28 mouse cellular contexts compared by ENCODE assay signal in genomic region chr7:92566775-92567174, GRCm38 (mm10). TPM values are rescaled to one million over a fixed set of nuclear protein-coding genes. Genes with fewer than 3 reads are reported as not detected.
A peak's percentile ranks its signal among the peaks of the same experiment; 100 is the strongest.
DNase-seq lines count a peak whose midpoint lies in the region; ATAC-seq and TF ChIP-seq lines count a peak whose summit lies in the region.
"Had no signal": no experiment of that assay in that cellular context is flagged by ENCODE, and none has a peak within 500 bp of the region (broad histone marks: within the 10 kb centered on the region; RNA-seq: fewer than 3 reads in every experiment).

No protein-coding gene starts in this region.

- no peak overlapping the region; the same call in 1 of the 2 replicates for H3K9ac ChIP-seq in intestine, postnatal 0 days (ENCODE audit: low read depth, low read length)
- H3K9ac ChIP-seq: embryonic facial prominence, embryonic 12.5 days; embryonic facial prominence, embryonic 15.5 days; forebrain, embryonic 13.5 days; heart, embryonic 12.5 days; heart, embryonic 15.5 days; hindbrain, embryonic 13.5 days had no signal

- no peak for DNase-seq in frontal cortex, postnatal 36 days (ENCODE audit: low spot score in 2 of 2)
- peak; percentile 9 for DNase-seq in 3T3-L1 (ENCODE audit: low read depth, low spot score)
- DNase-seq in brain, adult 2 months (ENCODE audit: low read depth, low spot score) = peak; percentile 52
- no peak for DNase-seq in kidney, postnatal 36 days
- no peak for DNase-seq in layer of hippocampus, adult 18-20 months (ENCODE audit: low spot score in 2 of 2)
- DNase-seq in kidney, postnatal 10 days = no peak
- DNase-seq: adrenal gland, postnatal 10 days; adrenal gland, postnatal 36 days; cerebellum, adult 11 months; cerebellum, adult 2 months; cerebellum, adult 9-11 months; cerebellum, postnatal 25 days; gastrocnemius, postnatal 36 days; heart, postnatal 10 days; heart, postnatal 36 days; kidney, adult 11 months had no signal

- ATAC-seq in frontal cortex, adult (ENCODE audit: low TSS enrichment) = peak; percentile 64
- ATAC-seq in intestine, postnatal 0 days = peak; percentile 58
- ATAC-seq: activated CD4-positive, CD25-positive, alpha-beta regulatory T cell, adult 4 months; forebrain, embryonic 13.5 days; hindbrain, embryonic 16.5 days had no signal

- 68% methylated on average over 1 of the region's 1 CpGs for WGBS in intestine, postnatal 0 days

- no peaks in the 10 kb centered on the region for H3K4me1 ChIP-seq in intestine, postnatal 0 days (replicated peaks; ENCODE audit: control insufficient read depth, insufficient read depth, low read length)
- H3K4me1 ChIP-seq: embryonic facial prominence, embryonic 12.5 days had no signal

- H3K27ac ChIP-seq in intestine, postnatal 0 days (ENCODE audit: low read depth, low read length) = no peak overlapping the region
- H3K27ac ChIP-seq: embryonic facial prominence, embryonic 12.5 days; embryonic facial prominence, embryonic 15.5 days; forebrain, embryonic 13.5 days; heart, embryonic 15.5 days; hindbrain, embryonic 10.5 days; hindbrain, embryonic 13.5 days had no signal

- no peak for TF ChIP-seq CTCF in intestine, postnatal 0 days (IDR thresholded peaks at IDR 0.05; ENCODE audit: low read depth)

- H3K4me2 ChIP-seq in intestine, postnatal 0 days (replicated peaks; ENCODE audit: low read depth) = no peak overlapping the region
- H3K4me2 ChIP-seq: embryonic facial prominence, embryonic 12.5 days; embryonic facial prominence, embryonic 15.5 days; forebrain, embryonic 13.5 days; heart, embryonic 12.5 days; heart, embryonic 15.5 days; hindbrain, embryonic 13.5 days had no signal

- no peaks in the 10 kb centered on the region for H3K9me3 ChIP-seq in intestine, postnatal 0 days (ENCODE audit: control insufficient read depth)
- H3K9me3 ChIP-seq: embryonic facial prominence, embryonic 12.5 days; embryonic facial prominence, embryonic 15.5 days; forebrain, embryonic 13.5 days; heart, embryonic 12.5 days; heart, embryonic 15.5 days; hindbrain, embryonic 10.5 days; hindbrain, embryonic 13.5 days had no signal

- H3K27me3 ChIP-seq in intestine, postnatal 0 days (replicated peaks; ENCODE audit: control insufficient read depth, insufficient read depth, low read length) = no peaks in the 10 kb centered on the region
- H3K27me3 ChIP-seq: embryonic facial prominence, embryonic 12.5 days; embryonic facial prominence, embryonic 15.5 days; forebrain, embryonic 13.5 days; heart, embryonic 12.5 days; heart, embryonic 15.5 days; hindbrain, embryonic 13.5 days had no signal

- no peak overlapping the region for H3K4me3 ChIP-seq in intestine, postnatal 0 days (ENCODE audit: low read depth, low read length)
- H3K4me3 ChIP-seq: embryonic facial prominence, embryonic 12.5 days; embryonic facial prominence, embryonic 15.5 days; erythroblast, embryonic 14.5 days; forebrain, embryonic 13.5 days; heart, embryonic 12.5 days; heart, embryonic 15.5 days; hindbrain, embryonic 10.5 days; hindbrain, embryonic 13.5 days had no signal

- peaks cover 6% of the 10 kb centered on the region; the same call in 1 of the 2 replicates for H3K36me3 ChIP-seq in intestine, postnatal 0 days (ENCODE audit: control insufficient read depth, insufficient read depth)

RNA-seq across cellular contexts. Expression of gene Ccdc90b, which starts 5.8 kb away (rescaled TPM):
- 37.7 and 38.5 TPM in 2 replicates for polyA plus RNA-seq in intestine, postnatal 0 days (2015; fragmentation: Nextera tagmentation; extraction: Ambion mirVana)
- total RNA-seq in layer of hippocampus, adult 18-20 months (2021) = 10 to 100 TPM; 14.9 to 15.6 TPM

Comparison
In these comparisons a context has a peak if more than half of its experiments do, and no peak if none do; other contexts are left out.
1. DNase-seq: peak in 3T3-L1 (single experiment) and brain, adult 2 months (single experiment); none in frontal cortex, postnatal 36 days (0 of 2), kidney, postnatal 36 days (0 of 2), layer of hippocampus, adult 18-20 months (0 of 2) and kidney, postnatal 10 days (single experiment).